Mouse (Mus musculus) midbrain, embryonic 15.5 days (tissue): ENCODE measurements around the gene Dnmt3b. TPM values are rescaled to one million over a fixed set of nuclear protein-coding genes. Genes with fewer than 3 reads are reported as not detected.

Experiments
- ATAC-seq: fragments of 200-750 bp; cut with Nextera tagmentation; replicated peaks from 2 replicates; pipeline ENCODE4 v1.8.0; 2017; ENCODE audit warnings: moderate TSS enrichment
- H3K27ac ChIP-seq: fragments of 300-500 bp; sonication (generic); 2 replicates; pipeline ENCODE4 v1.5.1; 2015; ENCODE audit warnings: mild to moderate bottlenecking, inconsistent platforms
- H3K27me3 ChIP-seq: fragments of 300-500 bp; sonication (generic); replicated peaks from 2 replicates; pipeline ENCODE4 v1.6.1; 2015; ENCODE audit warnings: inconsistent platforms
- H3K36me3 ChIP-seq: fragments of 300-500 bp; sonication (generic); replicated peaks from 2 replicates; pipeline ENCODE4 v1.6.1; 2015; ENCODE audit warnings: inconsistent platforms
- H3K4me1 ChIP-seq: fragments of 300-500 bp; sonication (generic); 2 replicates; pipeline ENCODE4 v1.6.1; 2015; ENCODE audit warnings: inconsistent platforms
- H3K4me2 ChIP-seq: fragments of 300-500 bp; sonication (generic); 2 replicates; pipeline ENCODE4 v1.6.1; 2015; ENCODE audit warnings: inconsistent platforms, mild to moderate bottlenecking, moderate library complexity
- H3K4me3 ChIP-seq: fragments of 300-500 bp; sonication (generic); 2 replicates; pipeline ENCODE4 v1.5.1; 2015; ENCODE audit warnings: mild to moderate bottlenecking, inconsistent platforms
- H3K9ac ChIP-seq: fragments of 300-500 bp; sonication (generic); 2 replicates; pipeline ENCODE4 v1.6.1; 2015; ENCODE audit warnings: mild to moderate bottlenecking, inconsistent platforms
- H3K9me3 ChIP-seq: fragments of 300-500 bp; sonication (generic); 2 replicates; pipeline ENCODE4 v1.6.1; 2016; ENCODE audit warnings: inconsistent platforms
- WGBS: fragments of 180-500 bp; shearing (Covaris S2); methylation state at CpG from one replicate; pipeline ENCODE4 v1.1.7; 2015; ENCODE audit warnings: mixed read lengths; 5-methylcytosine and 5-hydroxymethylcytosine counted together
- polyA plus RNA-seq: library from polyadenylated mRNA; unstranded; fragments of >200 nt; fragmentation: Nextera tagmentation; extraction: Ambion mirVana; gene quantifications from 2 replicates; pipeline ENCODE4 v1.2.1, GENCODE M21; 2015

The Dnmt3b gene
- 4.3 and 4.4 TPM in 2 replicates for polyA plus RNA-seq

GRCm38 (mm10) chr2:153649298-153650013 is at the start of gene Dnmt3b:
Dnmt3b (plus strand) TSS chr2:153649450.
- WGBS, result under 1% methylated on average over 93 of the region's 93 CpGs
- Histone ChIP-seq H3K4me3 (peak within 1 kb of the TSS; percentile 77), H3K4me1 (peaks cover 18% of the 10 kb centered on the region), H3K36me3 (no peaks in the 10 kb centered on the region), H3K27ac (peak within 1 kb of the TSS; percentile 32; the same call in 1 of the 2 replicates), H3K27me3 (peaks cover 6% of the 10 kb centered on the region; the same call in 1 of the 2 replicates), H3K9ac (peak within 1 kb of the TSS; percentile 66), H3K4me2 (peak within 1 kb of the TSS; percentile 91), H3K9me3 (no peaks in the 10 kb centered on the region)
- peak; percentile 90 for ATAC-seq

GRCm38 (mm10) chr2:153600021-153600666 is 49.1 kb upstream of the Dnmt3b start:
- peaks cover 13% of the 10 kb centered on the region for H3K4me1 ChIP-seq
- H3K9me3 ChIP-seq, result no peaks in the 10 kb centered on the region
- no peaks in the 10 kb centered on the region for H3K27me3 ChIP-seq
- no peak overlapping the region for H3K9ac ChIP-seq
- no peak overlapping the region for H3K4me2 ChIP-seq
- H3K27ac ChIP-seq, result peak overlapping the region; percentile 49
- 54% methylated on average over 6 of the region's 6 CpGs for WGBS
- H3K4me3 ChIP-seq, result no peak overlapping the region
- ATAC-seq, result peak; percentile 69; the same call in 1 of the 2 replicates
- no peaks in the 10 kb centered on the region for H3K36me3 ChIP-seq

GRCm38 (mm10) chr2:153600667-153601648 is 48.3 kb upstream of the Dnmt3b start:
- Histone ChIP-seq H3K9me3 (no peaks in the 10 kb centered on the region), H3K9ac (no peak overlapping the region), H3K27me3 (no peaks in the 10 kb centered on the region), H3K36me3 (no peaks in the 10 kb centered on the region), H3K4me2 (no peak overlapping the region), H3K27ac (peak overlapping the region; percentile 67), H3K4me3 (no peak overlapping the region), H3K4me1 (peaks cover 13% of the 10 kb centered on the region)
- ATAC-seq, result peak; percentile 51
- 25% methylated on average over 16 of the region's 16 CpGs for WGBS

GRCm38 (mm10) chr2:153603724-153604123 is 45.5 kb upstream of the Dnmt3b start:
- H3K4me2 ChIP-seq, result no peak overlapping the region
- no peaks in the 10 kb centered on the region for H3K36me3 ChIP-seq
- H3K27ac ChIP-seq, result no peak overlapping the region
- no peaks in the 10 kb centered on the region for H3K9me3 ChIP-seq
- 41% methylated on average over 4 of the region's 4 CpGs for WGBS
- H3K4me3 ChIP-seq, result no peak overlapping the region
- ATAC-seq, result no peak
- no peaks in the 10 kb centered on the region for H3K27me3 ChIP-seq
- H3K4me1 ChIP-seq, result peaks cover 13% of the 10 kb centered on the region
- no peak overlapping the region for H3K9ac ChIP-seq

- WGBS, result 86% methylated on average over 3 of the region's 3 CpGs
Observed at GRCm38 (mm10) chr2:153606421-153606820, 42.8 kb upstream of the Dnmt3b start.

GRCm38 (mm10) chr2:153607870-153608515 is 41.3 kb upstream of the Dnmt3b start:
- WGBS, result 83% methylated on average over 13 of the region's 13 CpGs
- Histone ChIP-seq H3K4me3 (no peak overlapping the region), H3K27ac (no peak overlapping the region), H3K36me3 (no peaks in the 10 kb centered on the region), H3K9me3 (no peaks in the 10 kb centered on the region), H3K9ac (no peak overlapping the region), H3K4me1 (peaks cover 27% of the 10 kb centered on the region), H3K4me2 (no peak overlapping the region), H3K27me3 (no peaks in the 10 kb centered on the region)
- no peak for ATAC-seq

More at GRCm38 (mm10) chr2:153606421-153606820, 42.8 kb upstream of the Dnmt3b start:
- Histone ChIP-seq H3K4me2 (no peak overlapping the region), H3K4me3 (no peak overlapping the region), H3K9me3 (no peaks in the 10 kb centered on the region), H3K9ac (no peak overlapping the region), H3K27me3 (no peaks in the 10 kb centered on the region), H3K4me1 (peaks cover 20% of the 10 kb centered on the region), H3K27ac (no peak overlapping the region), H3K36me3 (no peaks in the 10 kb centered on the region)
- ATAC-seq, result no peak

GRCm38 (mm10) chr2:153609058-153609457 is 40.2 kb upstream of the Dnmt3b start:
- Histone ChIP-seq H3K36me3 (no peaks in the 10 kb centered on the region), H3K9ac (no peak overlapping the region), H3K4me3 (no peak overlapping the region), H3K27me3 (no peaks in the 10 kb centered on the region), H3K4me2 (no peak overlapping the region), H3K4me1 (peaks cover 29% of the 10 kb centered on the region), H3K27ac (no peak overlapping the region), H3K9me3 (no peaks in the 10 kb centered on the region)
- WGBS, result 57% methylated on average over 8 of the region's 8 CpGs
- ATAC-seq, result no peak

- 10% methylated on average over 9 of the region's 9 CpGs for WGBS
- Histone ChIP-seq H3K27ac (0 out of 2 replicates have a peak overlapping the region, but pooled peaks have one; percentile 31), H3K4me2 (no peak overlapping the region), H3K9ac (no peak overlapping the region), H3K4me3 (no peak overlapping the region), H3K27me3 (no peaks in the 10 kb centered on the region), H3K9me3 (no peaks in the 10 kb centered on the region), H3K4me1 (peaks cover 29% of the 10 kb centered on the region), H3K36me3 (no peaks in the 10 kb centered on the region)
- peak; percentile 37 for ATAC-seq
Observed at GRCm38 (mm10) chr2:153609548-153609947, 39.7 kb upstream of the Dnmt3b start.

GRCm38 (mm10) chr2:153610426-153611240 is 38.6 kb upstream of the Dnmt3b start:
- peak overlapping the region; percentile 74 for H3K27ac ChIP-seq
- H3K4me1 ChIP-seq, result peaks cover 29% of the 10 kb centered on the region
- H3K27me3 ChIP-seq, result no peaks in the 10 kb centered on the region
- no peak overlapping the region for H3K4me3 ChIP-seq
- no peak overlapping the region for H3K4me2 ChIP-seq
- H3K9me3 ChIP-seq, result no peaks in the 10 kb centered on the region
- WGBS, result 13% methylated on average over 14 of the region's 14 CpGs
- peak; percentile 43 for ATAC-seq
- no peaks in the 10 kb centered on the region for H3K36me3 ChIP-seq
- peak overlapping the region; percentile 10; the same call in 1 of the 2 replicates for H3K9ac ChIP-seq

- peak overlapping the region; percentile 74 for H3K27ac ChIP-seq
- no peak overlapping the region for H3K4me2 ChIP-seq
- peaks cover 29% of the 10 kb centered on the region for H3K4me1 ChIP-seq
- no peaks in the 10 kb centered on the region for H3K9me3 ChIP-seq
- H3K27me3 ChIP-seq, result no peaks in the 10 kb centered on the region
- H3K4me3 ChIP-seq, result no peak overlapping the region
- no peaks in the 10 kb centered on the region for H3K36me3 ChIP-seq
- WGBS, result 71% methylated on average over 7 of the region's 7 CpGs
- H3K9ac ChIP-seq, result peak overlapping the region; percentile 10; the same call in 1 of the 2 replicates
- 0 out of 2 replicates have a peak, but pooled peaks have one; percentile 12 for ATAC-seq
Observed at GRCm38 (mm10) chr2:153611241-153611630, 38.0 kb upstream of the Dnmt3b start.

GRCm38 (mm10) chr2:153611743-153612142 is 37.5 kb upstream of the Dnmt3b start:
- Histone ChIP-seq H3K36me3 (no peaks in the 10 kb centered on the region), H3K9ac (no peak overlapping the region), H3K9me3 (no peaks in the 10 kb centered on the region), H3K4me2 (no peak overlapping the region), H3K4me1 (peaks cover 29% of the 10 kb centered on the region), H3K27ac (no peak overlapping the region), H3K4me3 (no peak overlapping the region), H3K27me3 (no peaks in the 10 kb centered on the region)
- ATAC-seq, result no peak
- 98% methylated on average over 1 of the region's 1 CpGs for WGBS
